Mouse (Mus musculus): ENCODE data around the gene Limch1. TPM values are rescaled to one million over a fixed set of nuclear protein-coding genes. Genes with fewer than 3 reads are reported as not detected.

Gene Limch1
- total and polyA plus RNA-seq, 2 experiments = 0.13 to 0.55 TPM

DNA sequence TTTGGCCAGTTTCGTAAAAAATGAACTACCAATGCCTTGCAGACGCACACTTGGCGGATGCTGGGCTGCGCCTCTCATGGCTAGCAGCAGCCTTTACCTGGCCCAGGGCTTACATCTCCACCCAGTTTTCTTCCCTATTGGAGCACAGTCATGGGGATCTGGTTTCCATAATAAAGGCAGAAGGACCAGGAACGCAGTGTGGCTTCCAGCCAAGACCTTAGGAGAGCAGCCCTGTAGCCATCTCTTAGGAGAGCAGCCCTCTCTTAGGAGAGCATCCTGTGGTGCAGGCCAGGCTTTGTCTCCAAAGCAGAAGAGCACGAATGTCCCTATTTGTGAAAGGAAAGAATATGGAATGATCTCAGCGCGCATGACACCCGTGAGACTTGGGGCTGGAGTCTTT is 163.3 kb downstream of the Limch1 start:
- H3K36me3 ChIP-seq (ENCODE audit: control insufficient read depth, insufficient read depth, low read length) = no peaks in the 10 kb centered on the region
- H3K4me3 ChIP-seq (ENCODE audit: insufficient read depth, low read depth, low read length) = no peak overlapping the region
- H3K27me3 ChIP-seq (ENCODE audit: control insufficient read depth, insufficient read depth, low read length) = no peaks in the 10 kb centered on the region
- no peaks in the 10 kb centered on the region for H3K79me2 ChIP-seq (ENCODE audit: control insufficient read depth, insufficient read depth, low read length)
- 88% methylated on average over 9 of the region's 9 CpGs for WGBS
- H3K9ac ChIP-seq (ENCODE audit: low read depth, low read length) = no peak overlapping the region
- no peak overlapping the region for H3K27ac ChIP-seq (replicated peaks; ENCODE audit: insufficient read depth, low read depth, low read length)
- H3K4me1 ChIP-seq (ENCODE audit: control insufficient read depth, insufficient read depth, low read length) = no peaks in the 10 kb centered on the region
- no peak for DNase-seq (ENCODE audit: extremely low read depth, low read depth, low spot score)
- TF ChIP-seq POLR2A (IDR thresholded peaks at IDR 0.05; ENCODE audit: extremely low read depth, insufficient read depth, low read length) (no peak), CTCF (IDR thresholded peaks at IDR 0.05; ENCODE audit: low read depth, low read length) (no peak)

DNA sequence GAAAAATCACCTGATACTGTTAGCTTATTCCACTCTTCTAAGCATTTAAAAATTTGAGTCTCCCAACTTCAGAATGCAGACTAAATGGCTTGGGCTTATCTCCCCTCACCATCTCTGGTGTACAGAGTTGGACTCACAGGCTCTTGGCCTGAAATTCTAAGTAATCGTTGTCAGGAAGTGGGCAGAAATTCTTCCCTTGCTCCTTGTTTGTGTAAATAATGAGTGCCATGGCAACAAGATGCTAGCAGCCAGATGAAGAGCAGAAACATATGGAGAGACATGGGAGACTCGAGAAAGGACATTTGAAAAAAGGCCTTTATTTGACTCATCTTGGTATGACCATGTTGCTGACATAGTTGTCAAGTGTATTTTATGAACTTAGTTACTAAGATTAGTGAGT is 164.3 kb downstream of the Limch1 start:
- Histone ChIP-seq H3K27ac (replicated peaks; ENCODE audit: insufficient read depth, low read depth, low read length) (no peak overlapping the region), H3K9ac (ENCODE audit: low read depth, low read length) (no peak overlapping the region), H3K4me3 (ENCODE audit: insufficient read depth, low read depth, low read length) (no peak overlapping the region), H3K27me3 (ENCODE audit: control insufficient read depth, insufficient read depth, low read length) (no peaks in the 10 kb centered on the region), H3K36me3 (ENCODE audit: control insufficient read depth, insufficient read depth, low read length) (no peaks in the 10 kb centered on the region), H3K4me1 (ENCODE audit: control insufficient read depth, insufficient read depth, low read length) (no peaks in the 10 kb centered on the region), H3K79me2 (ENCODE audit: control insufficient read depth, insufficient read depth, low read length) (no peaks in the 10 kb centered on the region)
- TF ChIP-seq POLR2A (IDR thresholded peaks at IDR 0.05; ENCODE audit: extremely low read depth, insufficient read depth, low read length) = no peak
- TF ChIP-seq CTCF (IDR thresholded peaks at IDR 0.05; ENCODE audit: low read depth, low read length) = no peak
- DNase-seq (ENCODE audit: extremely low read depth, low read depth, low spot score) = no peak
- 56% methylated on average over 2 of the region's 2 CpGs for WGBS

DNA sequence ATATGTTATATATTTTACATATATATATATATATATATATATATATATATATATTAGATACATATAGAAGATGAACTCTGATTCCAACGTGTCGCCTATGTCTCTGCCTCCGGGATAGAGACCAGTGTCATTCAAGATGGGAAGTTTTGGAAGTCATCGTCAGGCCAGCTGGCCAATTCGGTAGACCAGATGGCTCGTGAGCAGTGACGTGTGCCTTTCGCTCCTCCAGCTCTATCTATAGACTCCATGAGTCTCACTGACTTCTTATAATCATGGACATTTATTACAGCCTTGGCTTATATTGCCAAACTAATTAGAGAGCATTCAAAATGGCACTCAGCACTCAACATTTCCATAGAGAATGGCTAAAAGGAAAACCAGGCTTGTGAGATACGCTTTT is 165.0 kb downstream of the Limch1 start:
- H3K36me3 ChIP-seq (ENCODE audit: control insufficient read depth, insufficient read depth, low read length) = no peaks in the 10 kb centered on the region
- H3K79me2 ChIP-seq (ENCODE audit: control insufficient read depth, insufficient read depth, low read length) = no peaks in the 10 kb centered on the region
- no peak for TF ChIP-seq POLR2A (IDR thresholded peaks at IDR 0.05; ENCODE audit: extremely low read depth, insufficient read depth, low read length)
- TF ChIP-seq CTCF (IDR thresholded peaks at IDR 0.05; ENCODE audit: low read depth, low read length) = no peak
- no peaks in the 10 kb centered on the region for H3K27me3 ChIP-seq (ENCODE audit: control insufficient read depth, insufficient read depth, low read length)
- H3K4me3 ChIP-seq (ENCODE audit: insufficient read depth, low read depth, low read length) = no peak overlapping the region
- H3K27ac ChIP-seq (replicated peaks; ENCODE audit: insufficient read depth, low read depth, low read length) = no peak overlapping the region
- H3K9ac ChIP-seq (ENCODE audit: low read depth, low read length) = no peak overlapping the region
- no peak for DNase-seq (ENCODE audit: extremely low read depth, low read depth, low spot score)
- WGBS = 93% methylated on average over 9 of the region's 9 CpGs
- no peaks in the 10 kb centered on the region for H3K4me1 ChIP-seq (ENCODE audit: control insufficient read depth, insufficient read depth, low read length)

DNA sequence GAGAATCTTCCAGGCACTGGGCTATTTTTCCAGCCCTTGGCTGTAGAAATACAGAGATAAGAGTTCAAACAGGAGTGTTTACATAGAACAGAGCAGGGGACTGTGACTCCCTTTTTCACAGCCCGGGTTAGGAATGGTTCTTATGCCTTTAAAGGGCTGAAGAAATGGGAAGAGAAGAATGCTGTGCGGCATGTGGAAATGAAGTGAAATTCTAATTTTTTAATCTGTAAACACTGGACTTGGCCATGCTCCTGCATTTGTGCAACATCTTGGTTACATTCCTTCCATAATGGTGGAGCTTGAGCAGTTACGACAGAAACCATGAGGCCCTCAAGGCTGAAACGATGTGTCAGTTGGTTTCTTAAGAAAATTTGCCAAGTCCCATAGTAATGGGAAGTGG is 165.4 kb downstream of the Limch1 start:
- Histone ChIP-seq H3K79me2 (ENCODE audit: control insufficient read depth, insufficient read depth, low read length) (no peaks in the 10 kb centered on the region), H3K36me3 (ENCODE audit: control insufficient read depth, insufficient read depth, low read length) (no peaks in the 10 kb centered on the region), H3K27ac (replicated peaks; ENCODE audit: insufficient read depth, low read depth, low read length) (no peak overlapping the region), H3K27me3 (ENCODE audit: control insufficient read depth, insufficient read depth, low read length) (no peaks in the 10 kb centered on the region), H3K9ac (ENCODE audit: low read depth, low read length) (no peak overlapping the region), H3K4me1 (ENCODE audit: control insufficient read depth, insufficient read depth, low read length) (no peaks in the 10 kb centered on the region), H3K4me3 (ENCODE audit: insufficient read depth, low read depth, low read length) (no peak overlapping the region)
- WGBS = 71% methylated on average over 4 of the region's 4 CpGs
- TF ChIP-seq POLR2A (IDR thresholded peaks at IDR 0.05; ENCODE audit: extremely low read depth, insufficient read depth, low read length) (no peak), CTCF (IDR thresholded peaks at IDR 0.05; ENCODE audit: low read depth, low read length) (no peak)
- DNase-seq (ENCODE audit: extremely low read depth, low read depth, low spot score) = no peak

DNA sequence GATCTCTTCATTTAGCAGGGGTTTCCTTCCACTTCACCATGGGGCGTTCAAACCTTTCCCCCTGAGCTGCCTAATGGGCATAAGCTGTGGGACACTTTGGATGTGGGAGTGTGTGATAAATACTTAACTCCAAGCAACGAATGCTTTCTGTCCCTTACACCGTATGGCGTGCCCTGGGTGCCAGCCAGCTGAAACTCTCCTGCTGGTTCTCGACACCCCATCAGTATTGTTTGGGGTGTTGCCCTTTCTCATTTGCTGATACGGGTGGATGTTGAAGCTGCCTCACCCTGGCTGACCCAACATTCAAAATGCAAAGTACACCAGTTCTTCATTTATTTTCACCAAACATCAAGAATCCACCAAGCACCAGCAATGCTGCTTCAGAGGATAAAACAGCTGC is 168.2 kb downstream of the Limch1 start:
- Histone ChIP-seq H3K79me2 (ENCODE audit: control insufficient read depth, insufficient read depth, low read length) (no peaks in the 10 kb centered on the region), H3K4me1 (ENCODE audit: control insufficient read depth, insufficient read depth, low read length) (no peaks in the 10 kb centered on the region), H3K27me3 (ENCODE audit: control insufficient read depth, insufficient read depth, low read length) (no peaks in the 10 kb centered on the region), H3K4me3 (ENCODE audit: insufficient read depth, low read depth, low read length) (no peak overlapping the region), H3K9ac (ENCODE audit: low read depth, low read length) (no peak overlapping the region), H3K27ac (replicated peaks; ENCODE audit: insufficient read depth, low read depth, low read length) (no peak overlapping the region), H3K36me3 (ENCODE audit: control insufficient read depth, insufficient read depth, low read length) (no peaks in the 10 kb centered on the region)
- TF ChIP-seq CTCF (IDR thresholded peaks at IDR 0.05; ENCODE audit: low read depth, low read length) (no peak), POLR2A (IDR thresholded peaks at IDR 0.05; ENCODE audit: extremely low read depth, insufficient read depth, low read length) (no peak)
- no peak for DNase-seq (ENCODE audit: extremely low read depth, low read depth, low spot score)
- WGBS = 88% methylated on average over 6 of the region's 6 CpGs

DNA sequence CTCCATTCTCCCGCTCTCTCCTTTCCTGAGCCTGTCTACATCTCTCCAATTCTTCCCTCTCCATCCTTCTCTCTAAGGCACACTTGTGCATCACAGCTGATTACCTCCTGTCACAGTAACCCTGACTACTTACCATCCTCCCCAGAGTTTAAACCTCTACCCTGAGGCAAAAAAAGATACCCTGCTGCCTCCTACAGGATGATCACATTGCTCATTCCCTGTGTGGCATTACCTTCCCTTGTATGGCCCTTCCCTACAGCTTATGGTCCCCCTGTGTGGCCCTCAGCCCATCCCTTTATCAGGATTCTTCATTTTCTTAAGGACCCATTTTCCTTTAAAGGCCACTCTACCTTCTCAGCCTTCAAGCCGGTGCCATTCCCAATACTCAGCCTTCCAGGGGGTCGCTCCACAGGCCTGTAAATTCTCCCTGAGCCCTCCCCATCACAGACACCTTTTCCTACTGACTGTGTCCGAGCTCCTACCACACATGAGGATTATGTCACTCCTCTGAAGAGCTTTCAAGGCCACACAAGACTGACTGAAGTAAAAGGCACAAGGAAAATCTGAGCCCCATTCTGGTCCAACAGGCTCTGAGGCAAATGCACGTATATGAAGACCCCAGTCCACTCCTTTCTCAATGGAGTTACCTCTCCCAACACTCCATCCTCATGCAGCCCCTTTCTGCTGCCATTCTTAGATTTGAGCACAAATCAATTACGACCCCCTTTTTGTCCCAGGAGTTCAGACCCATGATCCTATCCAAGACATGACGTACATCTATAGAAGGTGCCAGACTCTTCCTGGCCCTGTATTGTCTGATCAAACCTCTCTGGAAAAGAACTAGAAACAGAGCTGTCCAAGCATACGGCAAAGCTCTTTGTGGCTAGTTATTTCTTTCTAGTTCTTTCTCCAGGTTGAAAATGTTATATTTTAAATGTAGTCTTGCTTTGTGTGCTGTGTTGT is 172.0 kb downstream of the Limch1 start:
- no peak overlapping the region for H3K9ac ChIP-seq (ENCODE audit: low read depth, low read length)
- no peak for DNase-seq (ENCODE audit: extremely low read depth, low read depth, low spot score)
- H3K27me3 ChIP-seq (ENCODE audit: control insufficient read depth, insufficient read depth, low read length) = no peaks in the 10 kb centered on the region
- no peaks in the 10 kb centered on the region for H3K36me3 ChIP-seq (ENCODE audit: control insufficient read depth, insufficient read depth, low read length)
- no peak overlapping the region for H3K4me3 ChIP-seq (ENCODE audit: insufficient read depth, low read depth, low read length)
- TF ChIP-seq CTCF (IDR thresholded peaks at IDR 0.05; ENCODE audit: low read depth, low read length) (no peak), POLR2A (IDR thresholded peaks at IDR 0.05; ENCODE audit: extremely low read depth, insufficient read depth, low read length) (no peak)
- no peak overlapping the region for H3K27ac ChIP-seq (replicated peaks; ENCODE audit: insufficient read depth, low read depth, low read length)
- H3K79me2 ChIP-seq (ENCODE audit: control insufficient read depth, insufficient read depth, low read length) = no peaks in the 10 kb centered on the region
- 86% methylated on average over 8 of the region's 8 CpGs for WGBS
- H3K4me1 ChIP-seq (ENCODE audit: control insufficient read depth, insufficient read depth, low read length) = no peaks in the 10 kb centered on the region
